ENCODE assay signal across 2 mouse cellular contexts in genomic region chr2:174470786-174471405, GRCm38 (mm10).
TF ChIP-seq lines count a peak whose summit lies in the region.

No protein-coding gene starts in this region.

TF ChIP-seq in CH12.LX, 34 proteins besides CTCF, POLR2A, EP300 and RAD21:
- TF ChIP-seq ZC3H11A (IDR thresholded peaks at IDR 0.05; ENCODE audit: low read depth, low read length), result no peak
- TF ChIP-seq ETS1 (conservative IDR thresholded peaks at IDR 0.05; ENCODE audit: low read depth, low read length), result no peak
- no peak for TF ChIP-seq CHD2 (IDR thresholded peaks at IDR 0.05; ENCODE audit: low read length)
- no peak for TF ChIP-seq ELF1 (IDR thresholded peaks at IDR 0.05; ENCODE audit: low read depth, low read length)
- TF ChIP-seq IRF4 (IDR thresholded peaks at IDR 0.05; ENCODE audit: low read depth, low read length), result no peak
- no peak for TF ChIP-seq RCOR1 (conservative IDR thresholded peaks at IDR 0.05; ENCODE audit: low read depth, low read length)
- no peak for TF ChIP-seq ZKSCAN1 (IDR thresholded peaks at IDR 0.05; ENCODE audit: borderline replicate concordance, low read depth, low read length)
- no peak for TF ChIP-seq MAFK (IDR thresholded peaks at IDR 0.05; ENCODE audit: insufficient replicate concordance, low read length)
- TF ChIP-seq POLR2AphosphoS2 (IDR thresholded peaks at IDR 0.05; ENCODE audit: low read depth, low read length), result no peak
- no peak for TF ChIP-seq TBP (conservative IDR thresholded peaks at IDR 0.05; ENCODE audit: low read depth, low read length)
- no peak for TF ChIP-seq MAX (IDR thresholded peaks at IDR 0.05; ENCODE audit: low read length)
- no peak for TF ChIP-seq MEF2A (IDR thresholded peaks at IDR 0.05; ENCODE audit: borderline replicate concordance, low read depth, low read length)
- TF ChIP-seq JUN (IDR thresholded peaks at IDR 0.05; ENCODE audit: insufficient read depth, low read depth, low read length), result no peak
- no peak for TF ChIP-seq HCFC1 (IDR thresholded peaks at IDR 0.05; ENCODE audit: low read depth, low read length)
- no peak for TF ChIP-seq ZNF384 (IDR thresholded peaks at IDR 0.05; ENCODE audit: low read depth, low read length)
- TF ChIP-seq KAT2A (IDR thresholded peaks at IDR 0.05; ENCODE audit: insufficient replicate concordance, low read length), result no peak
- TF ChIP-seq TCF12 (IDR thresholded peaks at IDR 0.05; ENCODE audit: low read depth, low read length), result no peak
- TF ChIP-seq MXI1 (IDR thresholded peaks at IDR 0.05; ENCODE audit: low read depth, low read length), result no peak
- TF ChIP-seq BHLHE40 (IDR thresholded peaks at IDR 0.05; ENCODE audit: low read depth, low read length), result no peak
- no peak for TF ChIP-seq NRF1 (IDR thresholded peaks at IDR 0.05; ENCODE audit: low read depth, low read length)
TF ChIP-seq in CH12.LX: peak in this region for 0.

TF ChIP-seq in ES-E14, 5 proteins besides CTCF, POLR2A, EP300 and RAD21:
- no peak for TF ChIP-seq HCFC1 (IDR thresholded peaks at IDR 0.05; ENCODE audit: borderline replicate concordance, insufficient read depth, low read length)
- TF ChIP-seq ZNF384 (IDR thresholded peaks at IDR 0.05; ENCODE audit: low read depth, low read length), result no peak
- TF ChIP-seq MAFK (IDR thresholded peaks at IDR 0.05; ENCODE audit: insufficient read depth, low read depth, low read length), result no peak
- no peak for TF ChIP-seq ZC3H11A (IDR thresholded peaks at IDR 0.05; ENCODE audit: borderline replicate concordance, low read depth, low read length)
- no peak for TF ChIP-seq CHD2 (IDR thresholded peaks at IDR 0.05; ENCODE audit: low read depth, low read length)
